Mouse (Mus musculus): ENCODE data around the gene Arhgef18. TPM values are rescaled to one million over a fixed set of nuclear protein-coding genes. Genes with fewer than 3 reads are reported as not detected.

Gene Arhgef18
- polyA plus RNA-seq, 1 experiment from 2014 or later = 11.6 TPM

DNA sequence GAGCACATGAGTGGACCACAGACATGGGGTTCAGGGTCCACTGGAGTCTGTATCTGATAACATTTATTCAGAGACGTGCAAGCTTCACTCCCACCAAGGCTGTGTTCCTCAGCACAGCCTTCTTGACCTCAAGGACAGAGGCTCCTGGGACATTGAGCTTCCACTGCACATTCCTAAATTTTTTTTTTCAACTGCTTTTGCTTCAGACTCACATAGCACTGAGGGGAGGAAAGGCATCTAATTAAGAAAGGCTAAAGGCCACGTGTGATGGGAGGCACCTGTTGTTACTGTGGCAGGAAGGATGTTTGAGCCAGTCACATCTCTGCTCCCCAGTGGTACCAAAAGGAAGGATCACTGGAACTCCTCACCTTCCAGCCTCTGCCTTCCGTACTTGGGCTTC lies 38.3 kb downstream of the Arhgef18 start:
- Histone ChIP-seq H3K4me2 (replicated peaks; ENCODE audit: low read depth, low read length) (no peak overlapping the region), H3K4me3 (ENCODE audit: low read length) (no peak overlapping the region), H3K27ac (ENCODE audit: low read length) (no peak overlapping the region), H3K9me3 (ENCODE audit: low read length) (no peaks in the 10 kb centered on the region), H3K36me3 (ENCODE audit: insufficient read depth, low read length) (peaks cover 62% of the 10 kb centered on the region), H3K9ac (replicated peaks; ENCODE audit: low read length) (no peak overlapping the region), H3K4me1 (ENCODE audit: insufficient read depth, low read length) (no peaks in the 10 kb centered on the region; the same call in 1 of the 2 replicates), H3K27me3 (ENCODE audit: insufficient read depth, low read length) (no peaks in the 10 kb centered on the region)
- peak; percentile 53 for ATAC-seq (ENCODE audit: low FRiP score, low TSS enrichment)
- WGBS = 52% methylated on average over 3 of the region's 3 CpGs

DNA sequence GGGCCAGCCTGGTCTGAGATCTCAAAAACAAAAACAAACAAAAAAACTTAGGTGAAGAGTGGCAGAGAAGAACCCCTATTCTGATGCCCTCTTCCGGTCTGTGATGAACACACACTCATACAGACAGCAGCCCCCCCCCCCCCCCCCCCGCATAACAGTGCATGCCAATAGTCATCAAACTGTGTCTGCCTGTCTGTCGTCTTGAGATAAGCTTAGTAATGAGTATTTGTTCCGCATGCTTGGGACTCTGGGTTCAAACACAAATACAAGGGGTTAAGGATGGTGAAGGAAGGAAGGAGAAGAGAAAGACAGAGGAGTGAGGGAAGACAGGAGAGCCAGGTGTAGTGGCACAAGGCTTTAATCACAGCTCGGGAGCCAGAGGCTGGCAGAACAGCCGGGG lies 43.7 kb downstream of the Arhgef18 start:
- Histone ChIP-seq H3K27me3 (ENCODE audit: insufficient read depth, low read length) (no peaks in the 10 kb centered on the region), H3K36me3 (ENCODE audit: insufficient read depth, low read length) (peaks cover 84% of the 10 kb centered on the region), H3K4me2 (replicated peaks; ENCODE audit: low read depth, low read length) (no peak overlapping the region), H3K9me3 (ENCODE audit: low read length) (no peaks in the 10 kb centered on the region), H3K4me1 (ENCODE audit: insufficient read depth, low read length) (no peaks in the 10 kb centered on the region), H3K27ac (ENCODE audit: low read length) (no peak overlapping the region), H3K9ac (replicated peaks; ENCODE audit: low read length) (no peak overlapping the region), H3K4me3 (ENCODE audit: low read length) (no peak overlapping the region)
- WGBS = 89% methylated on average over 5 of the region's 6 CpGs
- ATAC-seq (ENCODE audit: low FRiP score, low TSS enrichment) = no peak

DNA sequence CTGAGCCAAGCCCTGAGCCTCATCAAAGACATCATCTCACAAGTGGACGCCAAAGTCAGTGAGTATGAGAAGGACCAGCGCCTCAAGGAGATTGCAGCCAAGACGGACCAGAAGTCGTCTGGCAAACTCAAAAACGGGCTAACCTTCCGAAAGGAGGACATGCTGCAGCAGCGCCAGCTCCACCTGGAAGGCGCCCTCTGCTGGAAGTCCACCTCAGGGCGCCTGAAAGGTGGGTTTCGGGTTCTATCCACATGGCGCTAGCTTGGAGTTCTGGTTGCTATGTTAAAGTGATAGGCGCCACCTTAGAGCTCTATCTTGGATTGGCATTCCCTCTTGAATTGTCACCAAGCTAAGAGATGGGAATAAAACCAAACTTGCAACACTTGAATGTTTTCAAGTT lies 46.7 kb downstream of the Arhgef18 start:
- Histone ChIP-seq H3K4me3 (ENCODE audit: low read length) (no peak overlapping the region), H3K27ac (ENCODE audit: low read length) (no peak overlapping the region), H3K9me3 (ENCODE audit: low read length) (no peaks in the 10 kb centered on the region), H3K9ac (replicated peaks; ENCODE audit: low read length) (no peak overlapping the region), H3K36me3 (ENCODE audit: insufficient read depth, low read length) (peaks cover 58% of the 10 kb centered on the region), H3K4me1 (ENCODE audit: insufficient read depth, low read length) (no peaks in the 10 kb centered on the region), H3K4me2 (replicated peaks; ENCODE audit: low read depth, low read length) (no peak overlapping the region), H3K27me3 (ENCODE audit: insufficient read depth, low read length) (no peaks in the 10 kb centered on the region)
- no peak for ATAC-seq (ENCODE audit: low FRiP score, low TSS enrichment)
- WGBS = 83% methylated on average over 12 of the region's 12 CpGs

DNA sequence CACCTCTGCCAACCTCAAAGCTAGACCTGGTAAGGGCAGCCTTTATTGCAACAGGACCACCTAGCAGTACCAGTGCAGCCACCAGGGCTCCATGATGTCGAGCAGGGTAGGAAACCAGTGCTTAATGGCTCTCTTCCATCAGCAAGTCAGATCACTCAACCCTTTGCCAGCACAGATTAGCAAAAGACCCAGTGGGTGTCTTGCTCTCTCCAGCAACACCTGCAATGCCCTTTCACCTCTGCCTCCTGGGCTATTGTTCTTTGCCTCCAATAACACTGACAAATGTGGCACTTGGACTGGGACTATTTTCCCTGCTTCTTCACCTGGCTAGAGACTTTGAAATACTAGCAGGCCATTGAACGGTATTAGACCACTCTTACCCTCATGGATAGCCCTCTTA lies 56.4 kb downstream of the Arhgef18 start:
- H3K27me3 ChIP-seq (ENCODE audit: insufficient read depth, low read length) = no peaks in the 10 kb centered on the region
- peaks cover 72% of the 10 kb centered on the region for H3K36me3 ChIP-seq (ENCODE audit: insufficient read depth, low read length)
- no peak overlapping the region for H3K4me3 ChIP-seq (ENCODE audit: low read length)
- H3K9me3 ChIP-seq (ENCODE audit: low read length) = no peaks in the 10 kb centered on the region
- no peaks in the 10 kb centered on the region for H3K4me1 ChIP-seq (ENCODE audit: insufficient read depth, low read length)
- ATAC-seq (ENCODE audit: low FRiP score, low TSS enrichment) = no peak
- 97% methylated on average over 2 of the region's 2 CpGs for WGBS
- H3K9ac ChIP-seq (replicated peaks; ENCODE audit: low read length) = no peak overlapping the region
- no peak overlapping the region for H3K27ac ChIP-seq (ENCODE audit: low read length)
- no peak overlapping the region for H3K4me2 ChIP-seq (replicated peaks; ENCODE audit: low read depth, low read length)

- Histone ChIP-seq H3K9ac (replicated peaks; ENCODE audit: low read length) (no peak overlapping the region), H3K27me3 (ENCODE audit: insufficient read depth, low read length) (no peaks in the 10 kb centered on the region), H3K9me3 (ENCODE audit: low read length) (no peaks in the 10 kb centered on the region), H3K4me1 (ENCODE audit: insufficient read depth, low read length) (no peaks in the 10 kb centered on the region), H3K4me2 (replicated peaks; ENCODE audit: low read depth, low read length) (no peak overlapping the region), H3K27ac (ENCODE audit: low read length) (no peak overlapping the region), H3K4me3 (ENCODE audit: low read length) (no peak overlapping the region), H3K36me3 (ENCODE audit: insufficient read depth, low read length) (peaks cover 85% of the 10 kb centered on the region)
- WGBS = 30% methylated on average over 5 of the region's 5 CpGs
- no peak for ATAC-seq (ENCODE audit: low FRiP score, low TSS enrichment)
These were observed 57.9 kb downstream of the Arhgef18 start for GRCm38 (mm10) chr8:3450670-3451069.

- WGBS = 89% methylated on average over 25 of the region's 25 CpGs
- H3K4me2 ChIP-seq (replicated peaks; ENCODE audit: low read depth, low read length) = no peak overlapping the region
- H3K27me3 ChIP-seq (ENCODE audit: insufficient read depth, low read length) = no peaks in the 10 kb centered on the region
- peak; percentile 55; the same call in 1 of the 2 replicates for ATAC-seq (ENCODE audit: low FRiP score, low TSS enrichment)
- no peaks in the 10 kb centered on the region for H3K9me3 ChIP-seq (ENCODE audit: low read length)
- peaks cover 87% of the 10 kb centered on the region for H3K36me3 ChIP-seq (ENCODE audit: insufficient read depth, low read length)
- H3K4me1 ChIP-seq (ENCODE audit: insufficient read depth, low read length) = no peaks in the 10 kb centered on the region
- no peak overlapping the region for H3K9ac ChIP-seq (replicated peaks; ENCODE audit: low read length)
- H3K4me3 ChIP-seq (ENCODE audit: low read length) = no peak overlapping the region
- H3K27ac ChIP-seq (ENCODE audit: low read length) = no peak overlapping the region
These were observed 59.2 kb downstream of the Arhgef18 start for GRCm38 (mm10) chr8:3451992-3452391.

- Histone ChIP-seq H3K4me3 (ENCODE audit: low read length) (no peak overlapping the region), H3K27ac (ENCODE audit: low read length) (no peak overlapping the region), H3K27me3 (ENCODE audit: insufficient read depth, low read length) (no peaks in the 10 kb centered on the region), H3K36me3 (ENCODE audit: insufficient read depth, low read length) (peaks cover 6% of the 10 kb centered on the region; the same call in 1 of the 2 replicates), H3K4me1 (ENCODE audit: insufficient read depth, low read length) (peaks cover 4% of the 10 kb centered on the region; the same call in 1 of the 2 replicates), H3K4me2 (replicated peaks; ENCODE audit: low read depth, low read length) (no peak overlapping the region), H3K9me3 (ENCODE audit: low read length) (no peaks in the 10 kb centered on the region), H3K9ac (replicated peaks; ENCODE audit: low read length) (no peak overlapping the region)
- WGBS = 82% methylated on average over 2 of the region's 2 CpGs
- no peak for ATAC-seq (ENCODE audit: low FRiP score, low TSS enrichment)
These were observed 70.4 kb downstream of the Arhgef18 start for GRCm38 (mm10) chr8:3463248-3463647.

DNA sequence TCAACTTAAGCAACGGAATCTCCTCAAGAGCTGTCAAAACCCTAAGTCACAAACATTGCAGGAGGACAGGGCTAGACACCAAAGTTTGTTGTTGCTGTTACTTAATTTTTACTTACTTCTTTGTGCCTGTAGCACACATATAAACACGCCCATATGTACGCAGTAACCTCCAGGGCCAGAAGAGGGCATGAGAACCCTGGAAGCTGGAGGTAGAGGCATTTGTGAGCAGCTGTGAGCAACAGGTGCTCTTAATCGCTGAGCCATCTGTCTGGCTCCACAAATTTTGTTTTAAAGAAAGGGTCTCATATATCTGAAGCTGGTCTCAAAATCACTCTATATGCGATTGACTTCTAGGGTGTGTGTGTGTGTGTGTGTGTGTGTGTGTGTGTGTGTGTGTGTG lies 71.5 kb downstream of the Arhgef18 start:
- Histone ChIP-seq H3K27ac (ENCODE audit: low read length) (no peak overlapping the region), H3K27me3 (ENCODE audit: insufficient read depth, low read length) (no peaks in the 10 kb centered on the region), H3K4me2 (replicated peaks; ENCODE audit: low read depth, low read length) (no peak overlapping the region), H3K9ac (replicated peaks; ENCODE audit: low read length) (no peak overlapping the region), H3K36me3 (ENCODE audit: insufficient read depth, low read length) (0 out of 2 replicates have a peak, but pooled peaks cover 2% of the 10 kb centered on the region), H3K4me3 (ENCODE audit: low read length) (no peak overlapping the region), H3K9me3 (ENCODE audit: low read length) (no peaks in the 10 kb centered on the region), H3K4me1 (ENCODE audit: insufficient read depth, low read length) (peaks cover 4% of the 10 kb centered on the region; the same call in 1 of the 2 replicates)
- 52% methylated on average over 5 of the region's 5 CpGs for WGBS
- no peak for ATAC-seq (ENCODE audit: low FRiP score, low TSS enrichment)

- ATAC-seq (ENCODE audit: low FRiP score, low TSS enrichment) = peak; percentile 97
- Histone ChIP-seq H3K4me1 (ENCODE audit: insufficient read depth, low read length) (peaks cover 4% of the 10 kb centered on the region; the same call in 1 of the 2 replicates), H3K9me3 (ENCODE audit: low read length) (no peaks in the 10 kb centered on the region), H3K27me3 (ENCODE audit: insufficient read depth, low read length) (no peaks in the 10 kb centered on the region), H3K27ac (ENCODE audit: low read length) (peak within 1 kb of the TSS; percentile 74), H3K9ac (replicated peaks; ENCODE audit: low read length) (peak within 1 kb of the TSS; percentile 79), H3K4me3 (ENCODE audit: low read length) (peak within 1 kb of the TSS; percentile 47), H3K4me2 (replicated peaks; ENCODE audit: low read depth, low read length) (peak within 1 kb of the TSS; percentile 54), H3K36me3 (ENCODE audit: insufficient read depth, low read length) (no peaks in the 10 kb centered on the region)
- 6% methylated on average over 32 of the region's 32 CpGs for WGBS
These were observed 74.4 kb downstream of the Arhgef18 start, which contains the start of gene Pex11g for GRCm38 (mm10) chr8:3467006-3467885. Pex11g (minus strand) TSS chr8:3467680.
